10 mouse cellular contexts compared by ENCODE assay signal in the genomic region with DNA sequence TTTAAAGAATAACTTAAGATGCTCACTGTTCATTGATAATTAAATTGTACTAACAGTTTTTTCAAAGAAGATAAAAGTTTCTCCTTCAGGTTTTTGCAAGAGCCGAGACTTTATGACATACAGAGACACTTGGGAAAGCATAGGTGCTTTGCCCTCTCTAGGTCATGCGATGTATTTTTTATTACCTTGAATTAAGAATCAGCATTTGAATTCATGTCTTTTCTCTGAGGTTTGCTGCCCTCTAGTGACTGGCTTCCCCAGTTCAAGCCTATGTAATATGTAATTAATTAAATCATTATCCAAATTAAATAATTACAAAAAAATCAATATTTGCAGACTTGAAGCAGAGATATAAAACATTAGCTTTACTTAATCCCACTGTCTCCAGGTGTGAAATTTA.
DNase-seq lines count a peak whose midpoint lies in the region; ATAC-seq lines count a peak whose summit lies in the region.
"Had no signal": no experiment of that assay in that cellular context is flagged by ENCODE, and none has a peak within 500 bp of the region (broad histone marks: within the 10 kb centered on the region; RNA-seq: fewer than 3 reads in every experiment).

No protein-coding gene starts in this region.

- no peaks in the 10 kb centered on the region for H3K9me3 ChIP-seq in limb, embryonic 11.5 days (ENCODE audit: control insufficient read depth, low read length)
- H3K9me3 ChIP-seq in limb, embryonic 10.5 days (replicated peaks), result no peaks in the 10 kb centered on the region
- H3K9me3 ChIP-seq in midbrain, embryonic 14.5 days (ENCODE audit: control insufficient read depth, low read length), result no peaks in the 10 kb centered on the region
- H3K9me3 ChIP-seq: embryonic facial prominence, embryonic 12.5 days; liver, embryonic 15.5 days had no signal

- no peaks in the 10 kb centered on the region for H3K27me3 ChIP-seq in limb, embryonic 11.5 days (ENCODE audit: control insufficient read depth, insufficient read depth, low read length)
- no peaks in the 10 kb centered on the region for H3K27me3 ChIP-seq in limb, embryonic 10.5 days (ENCODE audit: low read depth, poor library complexity, severe bottlenecking)
- no peaks in the 10 kb centered on the region for H3K27me3 ChIP-seq in midbrain, embryonic 14.5 days (ENCODE audit: control insufficient read depth, insufficient read depth, low read length)
- H3K27me3 ChIP-seq: embryonic facial prominence, embryonic 12.5 days; liver, embryonic 15.5 days had no signal

- no peak overlapping the region for H3K27ac ChIP-seq in limb, embryonic 11.5 days (replicated peaks; ENCODE audit: low read depth, low read length)
- H3K27ac ChIP-seq in limb, embryonic 10.5 days, result no peak overlapping the region
- H3K27ac ChIP-seq in midbrain, embryonic 14.5 days (replicated peaks; ENCODE audit: low read depth, low read length), result no peak overlapping the region
- H3K27ac ChIP-seq: embryonic facial prominence, embryonic 12.5 days; liver, embryonic 15.5 days had no signal

- DNase-seq in limb, embryonic 11.5 days (ENCODE audit: low spot score), result peak; percentile 46
- DNase-seq in limb, embryonic 10.5 days (ENCODE audit: low spot score), result no peak
- DNase-seq in NIH3T3 (ENCODE audit: low read depth), result peak; percentile 82
- peak; percentile 27 for DNase-seq in cerebellum, adult 9-10 months
- peak; percentile 59 to 67 for DNase-seq in kidney, postnatal 4 days
- peak; percentile 80 for DNase-seq in midbrain, embryonic 14.5 days
- DNase-seq in spleen, postnatal 36 days (ENCODE audit: low spot score in 2 of 2), result no peak

- no peak overlapping the region for H3K4me3 ChIP-seq in limb, embryonic 11.5 days (ENCODE audit: low read depth, low read length)
- H3K4me3 ChIP-seq in limb, embryonic 10.5 days, result no peak overlapping the region
- no peak overlapping the region for H3K4me3 ChIP-seq in midbrain, embryonic 14.5 days (replicated peaks; ENCODE audit: low read depth, low read length)
- H3K4me3 ChIP-seq: embryonic facial prominence, embryonic 12.5 days; liver, embryonic 15.5 days had no signal

- no peaks in the 10 kb centered on the region for H3K36me3 ChIP-seq in limb, embryonic 11.5 days (ENCODE audit: control insufficient read depth, insufficient read depth, low read length)
- H3K36me3 ChIP-seq in limb, embryonic 10.5 days, result no peaks in the 10 kb centered on the region
- H3K36me3 ChIP-seq in midbrain, embryonic 14.5 days (ENCODE audit: control insufficient read depth, insufficient read depth, low read length), result no peaks in the 10 kb centered on the region
- H3K36me3 ChIP-seq: embryonic facial prominence, embryonic 12.5 days; liver, embryonic 15.5 days had no signal

- ATAC-seq in limb, embryonic 11.5 days (ENCODE audit: insufficient number of reproducible peaks, low FRiP score, low TSS enrichment, low read depth), result no peak
- ATAC-seq in granulocyte monocyte progenitor cell, adult 5-6 weeks (replicated peaks; ENCODE audit: poor library complexity, severe bottlenecking), result peak; percentile 68
- no peak for ATAC-seq in midbrain, embryonic 14.5 days (ENCODE audit: low FRiP score, low TSS enrichment)

- H3K9ac ChIP-seq in limb, embryonic 11.5 days (ENCODE audit: low read length), result no peak overlapping the region
- H3K9ac ChIP-seq in midbrain, embryonic 14.5 days (replicated peaks; ENCODE audit: low read length), result no peak overlapping the region
- H3K9ac ChIP-seq: embryonic facial prominence, embryonic 12.5 days; liver, embryonic 15.5 days had no signal

- 45% methylated on average over 2 of the region's 2 CpGs for WGBS in limb, embryonic 11.5 days
- 41% methylated on average over 2 of the region's 2 CpGs for WGBS in limb, embryonic 10.5 days
- 39% methylated on average over 2 of the region's 2 CpGs for WGBS in midbrain, embryonic 14.5 days

- H3K4me2 ChIP-seq in limb, embryonic 11.5 days (ENCODE audit: low read depth, severe bottlenecking), result no peak overlapping the region
- no peak overlapping the region for H3K4me2 ChIP-seq in midbrain, embryonic 14.5 days (ENCODE audit: low read length)
- H3K4me2 ChIP-seq: embryonic facial prominence, embryonic 12.5 days; liver, embryonic 15.5 days had no signal

- no peaks in the 10 kb centered on the region for H3K4me1 ChIP-seq in limb, embryonic 11.5 days (ENCODE audit: control insufficient read depth, insufficient read depth, low read length)
- H3K4me1 ChIP-seq in limb, embryonic 10.5 days, result no peaks in the 10 kb centered on the region
- H3K4me1 ChIP-seq in midbrain, embryonic 14.5 days (ENCODE audit: control insufficient read depth, insufficient read depth, low read length), result no peaks in the 10 kb centered on the region
- H3K4me1 ChIP-seq: embryonic facial prominence, embryonic 12.5 days; liver, embryonic 15.5 days had no signal

Comparison
In these comparisons a context has a peak if more than half of its experiments do, and no peak if none do; other contexts are left out.
1. DNase-seq: peak in limb, embryonic 11.5 days (single experiment), NIH3T3 (single experiment), cerebellum, adult 9-10 months (single experiment), kidney, postnatal 4 days (2 of 2) and midbrain, embryonic 14.5 days (single experiment); none in limb, embryonic 10.5 days (single experiment) and spleen, postnatal 36 days (0 of 2).